Mouse (Mus musculus): Measurements from ENCODE around the gene Vmn1r120.
"Not testable (repeated sequence)": the region's sequence is repeated elsewhere in the genome, so short reads cannot be mapped to it uniquely, and the experiment has no call there.

Vmn1r120 gene

GRCm38 (mm10) chr7:21053684-21054083 lies at the start of gene Vmn1r120:
TSS of gene Vmn1r120 (minus strand) at chr7:21053784.
- not testable (repeated sequence) for H3K36me3 ChIP-seq (ENCODE audit: control insufficient read depth, insufficient read depth, low read length, poor library complexity, severe bottlenecking); DNase-seq (ENCODE audit: low read depth, low spot score); H3K27me3 ChIP-seq (ENCODE audit: control insufficient read depth, insufficient read depth, low read length, poor library complexity, severe bottlenecking)

GRCm38 (mm10) chr7:21098413-21098812 lies 44.8 kb upstream of the Vmn1r120 start, which contains the start of gene Vmn1r121:
TSS of gene Vmn1r121 (minus strand) at chr7:21098513.
- H3K36me3 ChIP-seq (ENCODE audit: control insufficient read depth, insufficient read depth, low read length, poor library complexity, severe bottlenecking); DNase-seq (ENCODE audit: low read depth, low spot score); H3K27me3 ChIP-seq (ENCODE audit: control insufficient read depth, insufficient read depth, low read length, poor library complexity, severe bottlenecking): not testable (repeated sequence)

GRCm38 (mm10) chr7:21012355-21012754 lies 41.2 kb downstream of the Vmn1r120 start, which contains the start of gene Vmn1r119:
TSS of gene Vmn1r119 (minus strand) at chr7:21012455.
- H3K36me3 ChIP-seq (ENCODE audit: control insufficient read depth, insufficient read depth, low read length, poor library complexity, severe bottlenecking); DNase-seq (ENCODE audit: low read depth, low spot score); H3K27me3 ChIP-seq (ENCODE audit: control insufficient read depth, insufficient read depth, low read length, poor library complexity, severe bottlenecking): not testable (repeated sequence)

Measured in splenic B cell, adult 2 months (primary cell).